ENCODE assay signal across 15 mouse cellular contexts in the genomic region with DNA sequence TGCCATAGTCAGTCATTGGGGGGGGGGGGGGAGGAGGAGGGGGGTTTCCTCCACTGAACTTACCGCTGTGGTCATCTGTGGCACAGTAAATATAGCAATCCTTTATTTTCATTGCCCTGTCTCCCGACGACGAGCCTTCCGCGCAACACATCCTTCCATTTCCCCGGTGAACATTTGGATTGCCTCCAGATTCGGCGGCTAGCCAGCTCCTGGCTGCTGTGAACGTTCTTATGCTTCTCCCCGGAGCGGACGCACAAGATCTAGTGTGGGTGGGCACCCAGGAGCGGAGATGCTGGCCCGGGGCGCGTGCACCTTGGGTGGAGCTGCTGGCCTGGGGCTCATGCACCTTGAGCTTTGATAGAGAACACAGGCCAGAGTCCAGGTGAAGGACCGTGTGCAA. TPM values are rescaled to one million over a fixed set of nuclear protein-coding genes. Genes with fewer than 3 reads are reported as not detected.
DNase-seq lines count a peak whose midpoint lies in the region; ATAC-seq lines count a peak whose summit lies in the region.
"Had no signal": no experiment of that assay in that cellular context is flagged by ENCODE, and none has a peak within 500 bp of the region (broad histone marks: within the 10 kb centered on the region; RNA-seq: fewer than 3 reads in every experiment).

No protein-coding gene starts in this region.

- peak; percentile 69 for DNase-seq in adrenal gland, postnatal 10 days
- DNase-seq in adrenal gland, adult 18-20 months (ENCODE audit: low spot score in 2 of 2): no peak
- peak; percentile 85 for DNase-seq in heart, adult 11 months
- no peak for DNase-seq in heart, adult 8-10 months (ENCODE audit: low spot score)
- peak; percentile 63 for DNase-seq in left cerebral cortex, postnatal 4 days
- DNase-seq in left cerebral cortex, adult 9 months (ENCODE audit: low spot score in 2 of 2): no peak
- peak; percentile 81 for DNase-seq in heart, postnatal 4 days
- DNase-seq: cerebellum, adult 9-10 months; gastrocnemius, postnatal 36 days; kidney, adult 8-10 months; thymus, adult 2 months had no signal

- no peak for ATAC-seq in CD4-positive, CD25-positive, alpha-beta regulatory T cell, adult 4 months

- intact Hi-C loops in left cerebral cortex, postnatal 4 days (cut with DNase I): no loop called here

RNA-seq across cellular contexts. Expression of a gene that starts 1.8 kb away (rescaled TPM):
- under 1 TPM; 0.27 to 0.33 TPM for total RNA-seq in adrenal gland, postnatal 10 days (2021)
- total RNA-seq in adrenal gland, adult 18-20 months (2021): under 1 TPM in 1 of 2 experiments, not detected in 1; 0.13 TPM
- total RNA-seq in heart, adult 8-10 months (2022): 1 to 10 TPM; 5.4 to 6.7 (median 5.6) TPM
- 1 to 10 TPM in 1 of 2 experiments, under 1 TPM in 1; 0.86 to 1.8 TPM for total RNA-seq in left cerebral cortex, postnatal 4 days (2021)
- total RNA-seq in heart, postnatal 4 days (2021): 1 to 10 TPM; 2.0 to 2.6 TPM
- polyA plus RNA-seq in CD4-positive, CD25-positive, alpha-beta regulatory T cell, adult 4 months (2017; shearing (Covaris generic)): not detected
- polyA plus RNA-seq: embryonic facial prominence, embryonic 12.5 days; forebrain, embryonic 10.5 days; limb, embryonic 10.5 days had no signal

RNA-seq across cellular contexts. Expression of a gene that starts 59.2 kb away (rescaled TPM):
- 10 to 100 TPM; 46.3 to 53.4 TPM for total RNA-seq in adrenal gland, postnatal 10 days (2021)
- 100 to 1,000 TPM in 1 of 2 experiments, 10 to 100 TPM in 1; 63.3 to 104 TPM for total RNA-seq in adrenal gland, adult 18-20 months (2021)
- 10 to 100 TPM; 20.8 to 25.3 (median 21.5) TPM for total RNA-seq in heart, adult 8-10 months (2022)
- 10 to 100 TPM; 50.1 to 53.6 TPM for total RNA-seq in left cerebral cortex, postnatal 4 days (2021)
- 10 to 100 TPM; 29.5 to 33.9 TPM for total RNA-seq in heart, postnatal 4 days (2021)
- polyA plus RNA-seq in CD4-positive, CD25-positive, alpha-beta regulatory T cell, adult 4 months (2017; shearing (Covaris generic)): 100 to 1,000 TPM; 134 to 151 TPM

Comparison
In these comparisons a context has a peak if more than half of its experiments do, and no peak if none do; other contexts are left out.
1. DNase-seq: peak in adrenal gland, postnatal 10 days (single experiment), heart, adult 11 months (single experiment), left cerebral cortex, postnatal 4 days (single experiment) and heart, postnatal 4 days (single experiment); none in adrenal gland, adult 18-20 months (0 of 2), heart, adult 8-10 months (single experiment) and left cerebral cortex, adult 9 months (0 of 2).